Mouse (Mus musculus) heart, postnatal 14 days (tissue): Measurements from ENCODE around the gene Sncg. TPM values are rescaled to one million over a fixed set of nuclear protein-coding genes. Genes with fewer than 3 reads are reported as not detected.

Experiments
- DNase-seq, 2 experiments: peaks; one replicate each; pipeline ENCODE4 v3.0.0; 2021 to 2022
- intact Hi-C: fragments of 180-260 bp; cut with DNase I; formaldehyde crosslinking; loops from one replicate; pipeline ENCODE4 v1.15.1; 2025
- total RNA-seq, 2 experiments: library from RNA; stranded (reverse); gene quantifications; 2 replicates each; pipeline ENCODE4 v1.2.3; 2021

Gene Sncg
- total RNA-seq, 2 experiments from 2014 or later = 5.0 to 5.7 TPM

DNA sequence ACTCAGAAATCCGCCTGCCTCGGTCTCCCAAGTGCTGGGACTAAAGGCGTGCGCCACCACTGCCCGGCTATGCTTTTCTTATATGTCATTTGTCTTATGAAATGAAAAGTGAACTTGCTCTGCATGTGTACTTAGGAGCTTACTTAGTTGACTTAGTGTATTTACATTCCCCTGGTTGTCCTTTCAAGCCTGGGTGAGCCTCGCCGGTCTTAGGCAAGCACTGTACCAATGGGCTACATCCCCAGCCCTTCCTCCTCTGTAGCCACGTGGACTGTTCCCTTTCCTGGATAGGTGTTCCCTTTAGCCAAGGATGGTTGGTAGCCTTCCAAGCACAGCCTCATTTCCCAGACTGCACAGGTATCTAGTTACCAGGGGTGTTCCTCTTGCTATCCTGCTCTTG lies 25.6 kb downstream of the Sncg start:
- no peak for DNase-seq
- intact Hi-C loops = no loop called here

DNA sequence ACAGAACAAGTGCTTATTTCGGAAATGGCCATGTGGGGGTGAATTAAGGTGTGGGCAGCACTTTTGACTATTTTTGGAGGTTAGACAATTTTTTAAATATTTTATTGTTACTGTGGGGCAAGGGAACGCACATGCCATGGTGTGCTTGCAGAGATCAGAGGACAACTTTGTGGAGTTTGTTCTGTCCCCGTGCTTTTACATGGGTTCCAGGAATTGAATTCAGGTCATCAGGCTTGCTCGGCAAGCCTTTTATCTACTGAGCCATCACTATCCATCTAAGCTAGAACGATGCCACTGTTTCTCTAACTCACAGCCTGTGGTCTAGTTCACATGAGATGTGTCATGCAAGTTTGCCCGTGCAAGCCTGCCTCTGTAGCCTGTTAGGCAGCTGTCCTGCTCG lies 26.3 kb downstream of the Sncg start:
- DNase-seq = no peak
- intact Hi-C loops = no loop called here

DNA sequence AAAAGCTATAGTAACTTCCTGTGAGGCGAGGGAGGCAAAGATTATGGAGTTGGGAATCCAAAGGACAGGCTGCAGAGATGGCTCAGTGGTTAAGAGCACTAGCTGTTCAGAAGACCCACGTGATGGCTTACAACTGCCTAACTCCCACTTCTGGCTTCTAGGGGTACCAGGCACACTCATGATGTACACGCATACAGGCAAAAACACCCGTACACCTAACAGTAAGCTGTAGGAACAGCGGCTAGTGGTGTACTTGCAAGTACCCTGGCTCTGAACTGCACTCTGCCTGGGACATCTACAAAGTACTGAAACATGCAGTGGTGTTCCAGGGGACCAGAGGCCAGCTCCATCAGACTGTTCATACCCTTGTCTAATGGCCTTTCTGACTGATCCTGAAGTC lies 27.5 kb downstream of the Sncg start:
- DNase-seq = no peak
- intact Hi-C loops = no loop called here

DNA sequence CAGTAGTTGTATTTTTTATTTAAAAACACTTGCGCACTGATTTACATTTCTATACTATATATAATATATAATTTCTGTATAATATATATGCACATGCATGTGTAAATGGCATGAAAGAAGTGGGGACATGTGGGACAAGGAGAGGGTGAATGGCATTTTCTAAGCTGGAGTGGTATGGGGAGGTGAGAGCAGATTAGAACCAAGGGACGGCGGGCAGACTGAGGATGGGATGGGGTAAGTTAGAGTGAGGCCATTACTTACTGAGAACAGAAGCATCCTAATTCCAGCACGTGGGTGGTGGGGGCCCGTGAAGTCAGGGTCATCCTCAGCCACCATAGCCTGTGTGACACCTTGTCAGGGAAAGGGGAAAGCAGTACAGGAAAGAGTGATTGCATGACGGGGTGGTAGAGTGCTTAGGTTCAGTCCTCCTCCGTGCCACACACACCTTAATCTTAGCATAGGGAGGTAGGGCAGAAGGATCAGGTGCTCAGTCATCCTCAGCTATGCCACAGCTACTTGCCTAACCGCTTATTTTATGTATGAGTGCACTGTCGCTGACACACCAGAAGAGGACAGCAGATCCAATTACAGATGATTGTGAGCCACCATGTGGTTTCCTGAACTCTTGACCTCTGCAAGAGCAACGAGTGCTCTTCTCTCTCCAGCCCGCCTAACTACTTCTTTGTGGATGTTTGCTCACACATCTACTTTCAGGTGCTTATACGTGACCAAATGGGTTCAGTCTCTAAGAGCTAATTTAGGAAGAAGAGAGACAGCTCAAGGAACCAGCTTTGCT lies 28.6 kb downstream of the Sncg start:
- DNase-seq = no peak
- intact Hi-C loops = no loop called here

DNA sequence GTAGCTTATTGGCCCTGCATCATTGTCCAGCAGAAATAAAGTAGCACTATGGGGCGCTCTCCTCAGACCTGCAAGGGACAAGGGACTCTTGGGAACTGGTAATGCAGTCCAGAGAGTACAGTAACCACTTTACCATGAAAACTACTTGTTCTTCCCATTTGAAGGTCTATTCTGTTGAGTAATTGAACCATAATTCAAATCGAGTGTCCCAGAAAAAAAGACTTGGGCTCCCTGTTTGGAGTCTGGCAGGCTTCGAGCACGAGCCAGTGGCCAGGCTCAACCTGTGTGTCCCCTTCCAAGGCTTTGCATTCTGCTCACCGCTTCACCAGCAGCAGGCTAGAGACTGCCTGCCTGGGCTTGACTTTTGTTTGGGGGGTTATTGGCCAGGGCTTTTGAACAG lies 30.2 kb downstream of the Sncg start:
- no peak for DNase-seq
- intact Hi-C loops = no loop called here

DNA sequence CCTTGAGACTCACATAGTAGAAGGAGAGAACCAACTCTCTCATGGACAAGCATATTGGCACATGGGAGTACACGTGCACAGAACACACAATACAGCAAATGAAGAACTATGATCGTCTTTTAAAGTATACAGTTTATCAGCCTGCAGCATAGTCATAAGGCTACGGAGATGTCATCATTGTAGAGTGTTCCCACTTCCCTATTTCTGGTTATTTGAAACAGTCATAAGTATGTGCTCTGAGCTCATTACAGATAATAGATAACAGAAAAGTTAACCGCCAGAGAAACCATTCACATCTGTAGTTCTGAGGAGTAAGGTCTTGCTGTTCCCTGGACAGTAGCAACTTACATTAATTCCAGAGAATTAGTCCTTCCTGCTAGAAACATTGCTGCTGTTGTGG lies 31.5 kb downstream of the Sncg start:
- no peak for DNase-seq
- intact Hi-C loops = no loop called here

DNA sequence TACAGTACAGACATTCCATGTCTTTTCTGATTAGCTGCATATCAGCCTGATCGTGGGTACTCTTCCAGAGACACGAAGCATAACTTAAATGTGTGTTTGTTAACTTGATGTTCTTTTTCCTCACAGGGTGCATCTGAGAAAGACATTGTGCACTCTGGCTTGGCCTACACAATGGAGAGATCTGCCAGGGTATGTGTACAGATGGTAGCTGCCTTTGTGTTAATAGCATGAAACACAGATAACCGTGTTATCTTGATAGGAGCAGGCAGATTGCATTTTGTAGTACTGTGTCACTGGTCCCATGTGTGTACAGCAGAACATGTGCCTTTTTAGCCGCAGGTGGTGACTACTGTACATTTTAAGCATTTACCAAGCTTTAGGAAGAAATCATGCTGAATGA lies 32.6 kb downstream of the Sncg start:
- DNase-seq = no peak
- intact Hi-C loops = no loop called here

DNA sequence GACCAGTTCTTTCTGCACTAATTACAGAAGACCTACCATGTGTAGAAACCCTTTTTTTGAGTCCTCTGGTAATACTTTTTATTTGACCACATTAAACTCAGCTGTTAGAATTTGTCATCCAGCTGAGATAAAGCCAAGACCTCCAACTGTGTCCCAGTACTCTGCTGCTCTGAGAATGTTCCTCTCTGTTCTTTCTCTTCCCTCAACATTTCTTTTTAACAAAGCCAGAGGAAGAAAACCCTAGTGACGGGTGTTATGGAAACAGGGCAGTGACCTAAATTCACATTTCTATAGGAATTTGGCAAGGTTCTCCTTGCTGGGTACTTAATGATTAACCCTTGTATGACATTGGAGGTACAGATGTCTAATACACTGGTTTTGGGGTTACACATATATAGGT lies 35.1 kb downstream of the Sncg start:
- intact Hi-C loops = no loop called here

DNA sequence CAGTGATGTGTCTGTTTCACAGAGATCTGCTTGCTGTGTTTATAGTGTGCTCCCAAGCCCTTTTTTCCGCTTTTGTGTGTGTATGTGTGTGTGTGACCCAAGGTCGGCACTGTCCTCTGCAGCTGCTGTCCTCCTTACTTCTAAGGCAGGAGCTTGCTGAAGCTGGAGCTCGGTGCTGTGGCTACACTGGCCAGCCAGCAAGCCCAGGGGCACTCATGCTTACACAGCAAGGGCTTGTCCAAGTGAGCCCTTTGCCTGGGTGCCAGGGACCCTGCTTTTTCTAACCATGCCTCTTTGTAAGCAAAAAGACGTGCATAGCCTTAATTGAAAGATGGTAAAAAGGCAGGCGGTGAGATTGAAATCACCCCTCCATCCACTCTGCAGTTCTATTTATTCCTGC lies 42.1 kb downstream of the Sncg start:
- intact Hi-C loops = no loop called here
- DNase-seq = no peak

More for the DNA sequence above, 35.1 kb downstream of the Sncg start:
- DNase-seq = no peak

DNA sequence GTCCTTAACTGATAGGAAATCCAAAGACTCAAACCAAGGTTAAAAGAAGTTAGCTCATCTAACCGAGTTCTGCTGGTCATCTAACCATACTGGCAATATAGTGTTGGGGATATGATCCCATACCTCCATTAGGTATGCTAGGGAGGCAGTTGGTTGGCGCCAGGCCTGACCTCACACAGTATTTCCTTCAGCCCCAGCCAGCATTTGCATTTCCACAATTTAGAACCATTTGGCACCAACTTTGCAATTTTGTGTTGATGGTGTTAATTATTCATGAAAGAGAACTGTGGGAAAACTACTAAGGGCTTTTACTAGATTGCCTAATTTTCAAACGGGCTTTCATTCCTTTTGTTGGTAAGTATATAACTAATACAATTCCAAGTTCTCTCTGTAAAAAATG lies 42.7 kb downstream of the Sncg start:
- no peak for DNase-seq
- intact Hi-C loops = no loop called here

DNA sequence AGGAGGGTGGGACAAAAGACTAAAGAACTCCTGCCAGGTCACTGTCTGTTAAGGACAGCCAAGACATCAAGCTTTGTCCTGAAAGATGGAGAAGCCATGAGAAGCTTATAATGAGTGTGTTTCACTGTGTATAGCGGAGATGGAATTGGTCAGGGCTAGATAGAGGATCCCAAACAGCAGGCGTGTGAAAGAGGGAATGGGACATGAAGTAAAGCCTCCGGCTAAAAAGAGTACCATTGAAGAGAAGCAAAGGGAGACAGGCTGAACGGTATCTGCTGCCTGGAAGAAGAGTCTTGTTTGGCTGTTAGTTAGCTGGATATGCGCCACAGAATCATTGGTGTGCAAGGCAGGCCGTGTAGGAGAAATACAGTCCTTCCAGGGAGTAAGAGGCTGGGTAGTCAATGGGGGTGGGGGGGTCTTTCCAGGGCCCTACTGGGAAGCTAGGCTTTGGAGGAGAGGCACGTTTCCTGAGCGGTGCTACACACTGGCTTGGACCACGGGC lies 43.9 kb downstream of the Sncg start:
- DNase-seq = no peak

DNA sequence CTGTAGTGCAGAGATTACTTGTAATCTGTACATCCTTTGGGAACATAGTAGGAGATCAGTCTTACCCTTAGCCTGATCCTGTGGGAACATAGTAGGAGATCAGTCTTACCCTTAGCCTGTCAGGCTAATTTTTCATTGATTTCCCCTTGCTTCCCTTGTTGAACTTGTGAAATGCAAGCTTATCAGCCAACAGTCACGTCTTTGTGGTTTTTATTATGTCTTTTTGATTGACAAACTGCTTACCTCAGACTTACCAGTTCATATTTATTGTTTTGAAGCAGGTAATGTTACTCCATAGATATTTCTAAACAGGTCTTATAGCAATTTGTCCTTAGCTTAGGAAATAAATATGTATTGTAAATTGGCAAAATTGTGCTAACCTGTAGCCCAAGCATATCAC lies 47.0 kb downstream of the Sncg start:
- intact Hi-C loops = no loop called here
- no peak for DNase-seq

More for the DNA sequence above, 43.9 kb downstream of the Sncg start:
- intact Hi-C loops = no loop called here

DNA sequence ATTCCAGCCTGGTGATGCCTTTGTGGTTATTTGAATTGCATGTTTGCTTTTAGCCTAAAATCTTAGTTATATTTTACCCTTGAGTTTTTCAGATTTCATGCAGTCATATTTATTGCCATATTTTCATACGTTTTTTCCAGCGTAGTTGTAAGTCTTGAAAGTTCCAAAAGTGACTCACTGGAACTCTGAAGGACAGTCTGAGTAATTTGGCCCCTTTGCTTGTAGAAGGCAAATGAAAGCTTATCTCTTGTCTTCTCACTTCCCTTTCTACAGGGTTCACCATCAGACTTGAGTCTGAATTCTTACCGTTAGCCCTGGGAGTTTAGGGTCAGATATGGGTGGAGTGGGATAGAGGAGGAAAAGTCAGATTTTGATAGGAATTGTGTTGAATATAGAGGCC lies 48.0 kb downstream of the Sncg start:
- no peak for DNase-seq
- intact Hi-C loops = no loop called here

DNA sequence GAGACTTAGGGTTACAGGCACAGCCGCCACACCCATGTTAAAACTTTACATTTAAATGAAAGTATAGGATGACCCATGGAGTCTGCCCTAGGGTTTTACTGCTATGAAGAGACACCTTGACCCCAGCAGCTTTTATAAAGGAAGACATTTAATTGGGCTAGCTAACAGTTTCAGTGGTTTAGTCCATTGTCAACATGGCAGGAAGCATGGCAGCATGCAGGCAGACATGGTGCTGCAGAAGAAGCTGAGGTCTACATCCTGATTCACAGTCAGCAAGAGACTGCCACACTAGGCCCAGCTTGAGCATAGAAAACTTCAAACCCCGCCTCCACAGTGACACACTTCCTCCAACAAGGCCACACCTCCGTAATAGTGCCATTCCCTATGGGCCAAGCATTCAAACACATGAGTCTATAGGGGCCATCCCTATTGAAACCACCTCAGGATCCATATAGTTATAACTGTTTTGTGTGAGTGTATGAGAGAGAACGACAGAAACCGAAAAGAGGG lies 51.0 kb downstream of the Sncg start:
- no peak for DNase-seq
- intact Hi-C loops = no loop called here

Other genes with a start within 250 kb of the Sncg start
- gene Npy4r, start 222.3 kb downstream of the Sncg start, total RNA-seq = under 1 TPM; 0.07 to 0.24 TPM
- gene Gprin2, start 173.1 kb downstream of the Sncg start, total RNA-seq = under 1 TPM; 0.07 TPM
- gene Syt15, start 155.2 kb downstream of the Sncg start, total RNA-seq = 1 to 10 TPM in 1 of 2 experiments, under 1 TPM in 1; 0.63 to 1.2 TPM
- 1 to 10 TPM; 7.2 to 7.6 TPM for gene Shld2, start 64.3 kb downstream of the Sncg start, total RNA-seq
- 100 to 1,000 TPM; 128 to 137 TPM for gene Glud1, start 64.1 kb downstream of the Sncg start, total RNA-seq
- not detected for gene Fam25c, start 19.4 kb downstream of the Sncg start, total RNA-seq
- gene Mmrn2, start 676 bp upstream of the Sncg start, total RNA-seq = 10 to 100 TPM; 39.5 to 43.8 TPM
- gene Bmpr1a, start 128.6 kb upstream of the Sncg start, total RNA-seq = 10 to 100 TPM; 73.6 to 77.2 TPM
- gene 9230112D13Rik, start 148.0 kb upstream of the Sncg start, total RNA-seq = not detected
- gene Ldb3, start 213.9 kb upstream of the Sncg start, total RNA-seq = 100 to 1,000 TPM; 877 to 926 TPM
- 1 to 10 TPM; 2.2 to 2.3 TPM for gene Opn4, start 225.4 kb upstream of the Sncg start, total RNA-seq